Mouse (Mus musculus) cerebellum, adult 2 months (tissue): ENCODE data around the gene Tob1.

Experiments
- CTCF ChIP-seq: fragments of 200-500 bp; IDR thresholded peaks from 2 replicates; pipeline ENCODE4 v1.5.1; 2011; ENCODE audit warnings: low read depth, mild to moderate bottlenecking, control low read depth, low read length, moderate library complexity, borderline replicate concordance; ENCODE audit not compliant: insufficient read depth
- POLR2A ChIP-seq: fragments of 200-500 bp; IDR thresholded peaks from 2 replicates; pipeline ENCODE4 v1.6.1; 2011; ENCODE audit warnings: low read length, control low read depth, borderline replicate concordance; ENCODE audit not compliant: insufficient read depth

- TF ChIP-seq CTCF, result no peak
- no peak for TF ChIP-seq POLR2A
Observed at GRCm38 (mm10) chr11:94161867-94162581, 49.2 kb upstream of the Tob1 start.
